Mouse (Mus musculus): ENCODE measurements around the gene Ltb. TPM values are rescaled to one million over a fixed set of nuclear protein-coding genes. Genes with fewer than 3 reads are reported as not detected.

Ltb gene
- polyA plus RNA-seq, 1 experiment from 2014 or later, result 0.53 TPM

- Histone ChIP-seq H3K9ac (no peak overlapping the region), H3K4me2 (no peak overlapping the region), H3K9me3 (replicated peaks) (no peaks in the 10 kb centered on the region), H3K36me3 (peaks cover 100% of the 10 kb centered on the region), H3K4me3 (replicated peaks) (no peak overlapping the region), H3K4me1 (replicated peaks) (peaks cover 17% of the 10 kb centered on the region), H3K27ac (no peak overlapping the region), H3K27me3 (no peaks in the 10 kb centered on the region)
- no peak for DNase-seq
- 80% methylated on average over 8 of the region's 8 CpGs for WGBS (ENCODE audit: insufficient replicate concordance)
- ATAC-seq (ENCODE audit: low read depth), result no peak
Measured at GRCm38 (mm10) chr17:35157254-35157653, 37.0 kb upstream of the Ltb start.

DNA sequence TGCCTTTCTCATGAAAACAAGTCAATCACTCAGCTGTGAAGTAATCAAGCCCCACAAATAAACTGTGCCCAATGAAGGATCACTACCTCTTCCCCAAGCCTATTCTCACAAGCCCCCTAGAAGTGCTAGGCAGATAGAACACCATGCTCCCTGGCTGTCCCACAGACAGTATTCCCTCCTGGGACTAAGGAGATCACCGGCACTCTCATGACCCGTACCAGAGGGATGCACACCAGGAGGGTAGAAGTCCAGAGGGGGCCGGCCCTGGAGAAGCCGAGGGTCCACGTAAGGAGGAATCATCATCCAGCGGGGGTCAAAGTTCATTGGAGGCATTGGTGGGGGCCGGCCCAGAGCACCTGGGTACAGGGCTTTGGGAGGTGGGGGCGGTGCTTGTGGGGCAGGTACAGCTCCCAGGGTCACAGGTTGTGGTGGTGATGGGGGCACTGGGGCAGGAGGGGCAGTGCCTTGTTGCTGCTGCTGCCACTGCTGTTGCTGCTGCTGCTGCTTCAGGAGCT, 36.5 kb upstream of the Ltb start:
- H3K9ac ChIP-seq, result no peak overlapping the region
- ATAC-seq (ENCODE audit: low read depth) (no peak), DNase-seq (no peak)
- no peaks in the 10 kb centered on the region for H3K27me3 ChIP-seq
- H3K4me2 ChIP-seq, result no peak overlapping the region
- H3K27ac ChIP-seq, result no peak overlapping the region
- no peak overlapping the region for H3K4me3 ChIP-seq (replicated peaks)
- peaks cover 21% of the 10 kb centered on the region for H3K4me1 ChIP-seq (replicated peaks)
- no peaks in the 10 kb centered on the region for H3K9me3 ChIP-seq (replicated peaks)
- WGBS (ENCODE audit: insufficient replicate concordance), result 87% methylated on average over 8 of the region's 8 CpGs
- peaks cover 100% of the 10 kb centered on the region for H3K36me3 ChIP-seq

- H3K4me2 ChIP-seq, result no peak overlapping the region
- H3K4me1 ChIP-seq (replicated peaks), result peaks cover 33% of the 10 kb centered on the region
- H3K9ac ChIP-seq, result no peak overlapping the region
- DNase-seq (no peak), ATAC-seq (ENCODE audit: low read depth) (no peak)
- H3K4me3 ChIP-seq (replicated peaks), result no peak overlapping the region
- WGBS (ENCODE audit: insufficient replicate concordance), result 84% methylated on average over 16 of the region's 16 CpGs
- H3K9me3 ChIP-seq (replicated peaks), result no peaks in the 10 kb centered on the region
- H3K36me3 ChIP-seq, result peaks cover 90% of the 10 kb centered on the region
- H3K27me3 ChIP-seq, result no peaks in the 10 kb centered on the region
- no peak overlapping the region for H3K27ac ChIP-seq
Measured at GRCm38 (mm10) chr17:35158850-35159593, 35.2 kb upstream of the Ltb start.

DNA sequence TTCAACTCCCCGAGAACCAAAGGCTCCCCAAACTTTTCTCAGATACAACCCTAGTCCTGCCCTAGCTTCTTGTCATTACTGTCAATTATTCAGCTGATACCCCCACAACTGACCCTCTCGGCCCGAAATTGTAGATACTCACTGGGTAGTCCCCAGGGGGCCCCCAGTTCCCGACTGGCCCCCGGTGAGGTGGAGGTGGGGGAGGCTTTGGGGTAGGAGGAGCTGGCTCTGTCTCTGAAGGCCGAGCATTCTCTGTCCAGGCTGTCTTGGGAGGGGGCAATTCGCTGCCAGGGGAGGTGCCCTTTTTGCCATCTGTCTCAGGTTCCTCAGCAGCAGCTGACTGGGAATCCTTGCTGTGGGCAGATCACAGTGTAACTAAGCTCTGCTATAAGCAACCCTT, 34.6 kb upstream of the Ltb start:
- H3K27me3 ChIP-seq, result no peaks in the 10 kb centered on the region
- no peak overlapping the region for H3K4me2 ChIP-seq
- ATAC-seq (ENCODE audit: low read depth), result no peak
- 83% methylated on average over 7 of the region's 7 CpGs for WGBS (ENCODE audit: insufficient replicate concordance)
- peaks cover 84% of the 10 kb centered on the region for H3K36me3 ChIP-seq
- H3K4me3 ChIP-seq (replicated peaks), result no peak overlapping the region
- H3K27ac ChIP-seq, result no peak overlapping the region
- H3K9me3 ChIP-seq (replicated peaks), result no peaks in the 10 kb centered on the region
- no peak overlapping the region for H3K9ac ChIP-seq
- peaks cover 32% of the 10 kb centered on the region for H3K4me1 ChIP-seq (replicated peaks)
- DNase-seq, result no peak

DNA sequence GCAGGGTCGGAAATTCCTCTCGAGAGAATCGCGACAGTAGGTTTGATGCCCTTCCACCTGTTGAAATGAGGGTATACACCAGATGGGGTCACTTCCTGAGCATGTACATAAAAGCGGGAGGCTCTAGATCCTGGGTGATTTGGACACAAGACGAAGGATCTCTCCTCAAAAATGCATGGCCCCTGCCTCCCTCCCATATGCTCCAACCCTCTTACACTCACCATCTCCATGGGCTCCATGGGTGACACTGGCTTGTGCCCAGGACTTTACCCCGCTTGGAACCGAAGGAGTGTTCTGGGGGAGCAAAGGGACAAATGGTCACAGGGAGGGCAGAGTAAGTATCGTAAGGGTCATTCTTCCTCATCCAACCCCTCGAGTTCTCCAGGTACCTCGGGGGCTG, 32.8 kb upstream of the Ltb start:
- ATAC-seq (ENCODE audit: low read depth) (no peak), DNase-seq (no peak)
- Histone ChIP-seq H3K9ac (no peak overlapping the region), H3K4me1 (replicated peaks) (peaks cover 40% of the 10 kb centered on the region), H3K27ac (no peak overlapping the region), H3K9me3 (replicated peaks) (no peaks in the 10 kb centered on the region), H3K4me2 (peak overlapping the region; percentile 16; the same call in 1 of the 2 replicates), H3K4me3 (replicated peaks) (no peak overlapping the region), H3K36me3 (peaks cover 66% of the 10 kb centered on the region), H3K27me3 (no peaks in the 10 kb centered on the region)
- WGBS (ENCODE audit: insufficient replicate concordance), result 83% methylated on average over 11 of the region's 11 CpGs

- H3K27me3 ChIP-seq, result no peaks in the 10 kb centered on the region
- H3K36me3 ChIP-seq, result peaks cover 59% of the 10 kb centered on the region
- H3K27ac ChIP-seq, result peak overlapping the region; percentile 18; the same call in 1 of the 2 replicates
- H3K4me1 ChIP-seq (replicated peaks), result peaks cover 42% of the 10 kb centered on the region
- peak overlapping the region; percentile 100 for H3K9ac ChIP-seq
- no peak for ATAC-seq (ENCODE audit: low read depth)
- peak overlapping the region; percentile 97 for H3K4me3 ChIP-seq (replicated peaks)
- no peak for DNase-seq
- no peaks in the 10 kb centered on the region for H3K9me3 ChIP-seq (replicated peaks)
- 76% methylated on average over 14 of the region's 14 CpGs for WGBS (ENCODE audit: insufficient replicate concordance)
- H3K4me2 ChIP-seq, result peak overlapping the region; percentile 90
Measured at GRCm38 (mm10) chr17:35162121-35162520, 32.1 kb upstream of the Ltb start.

- Histone ChIP-seq H3K36me3 (peaks cover 53% of the 10 kb centered on the region), H3K4me2 (peak overlapping the region; percentile 90), H3K27ac (0 out of 2 replicates have a peak overlapping the region, but pooled peaks have one; percentile 10), H3K4me3 (replicated peaks) (peak overlapping the region; percentile 97), H3K27me3 (no peaks in the 10 kb centered on the region), H3K9me3 (replicated peaks) (no peaks in the 10 kb centered on the region), H3K4me1 (replicated peaks) (peaks cover 42% of the 10 kb centered on the region), H3K9ac (peak overlapping the region; percentile 100)
- DNase-seq (no peak), ATAC-seq (ENCODE audit: low read depth) (no peak)
- WGBS (ENCODE audit: insufficient replicate concordance), result 61% methylated on average over 12 of the region's 12 CpGs
Measured at GRCm38 (mm10) chr17:35162730-35163129, 31.5 kb upstream of the Ltb start.

DNA sequence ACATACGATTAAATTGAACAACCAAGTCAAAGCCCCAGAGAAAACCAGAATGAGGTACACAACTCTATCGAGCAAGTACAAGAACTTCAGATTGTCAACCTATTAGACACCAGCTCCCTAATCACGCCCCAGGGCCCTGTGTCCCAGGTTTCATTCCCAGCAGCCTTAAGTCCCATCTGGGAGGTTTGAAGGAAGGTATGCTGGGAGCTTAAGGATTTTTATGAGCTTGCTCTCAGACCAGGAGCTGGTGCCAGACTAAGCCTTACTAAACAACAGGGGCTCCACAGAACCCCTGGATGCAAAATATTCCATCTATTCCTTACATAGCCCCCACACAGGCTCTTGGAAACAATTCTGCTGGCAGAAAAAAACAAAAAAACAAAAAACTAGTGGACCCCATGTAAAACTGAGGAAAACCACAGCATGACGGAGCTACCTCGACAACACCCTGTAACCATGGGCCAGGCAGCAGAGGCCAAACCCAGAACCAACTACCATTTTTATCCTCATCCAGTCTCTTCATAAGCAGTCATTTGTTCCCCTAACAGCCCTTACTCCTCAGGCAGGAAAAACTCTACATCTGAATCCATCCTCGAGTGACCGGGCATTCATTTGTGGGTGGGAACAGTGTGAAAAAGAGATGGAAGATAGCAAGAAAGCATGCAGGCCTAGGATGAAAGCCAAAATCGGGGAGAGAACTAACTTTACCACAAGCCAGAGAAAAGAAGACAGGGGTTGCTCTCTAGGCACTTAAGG, 30.7 kb upstream of the Ltb start:
- peaks cover 42% of the 10 kb centered on the region for H3K4me1 ChIP-seq (replicated peaks)
- peak overlapping the region; percentile 90 for H3K4me2 ChIP-seq
- peak overlapping the region; percentile 100 for H3K9ac ChIP-seq
- 10% methylated on average over 8 of the region's 8 CpGs for WGBS (ENCODE audit: insufficient replicate concordance)
- peak overlapping the region; percentile 97 for H3K4me3 ChIP-seq (replicated peaks)
- H3K36me3 ChIP-seq, result peaks cover 46% of the 10 kb centered on the region
- H3K9me3 ChIP-seq (replicated peaks), result no peaks in the 10 kb centered on the region
- no peak for ATAC-seq (ENCODE audit: low read depth)
- H3K27ac ChIP-seq, result peak overlapping the region; percentile 93
- DNase-seq, result no peak
- H3K27me3 ChIP-seq, result no peaks in the 10 kb centered on the region

DNA sequence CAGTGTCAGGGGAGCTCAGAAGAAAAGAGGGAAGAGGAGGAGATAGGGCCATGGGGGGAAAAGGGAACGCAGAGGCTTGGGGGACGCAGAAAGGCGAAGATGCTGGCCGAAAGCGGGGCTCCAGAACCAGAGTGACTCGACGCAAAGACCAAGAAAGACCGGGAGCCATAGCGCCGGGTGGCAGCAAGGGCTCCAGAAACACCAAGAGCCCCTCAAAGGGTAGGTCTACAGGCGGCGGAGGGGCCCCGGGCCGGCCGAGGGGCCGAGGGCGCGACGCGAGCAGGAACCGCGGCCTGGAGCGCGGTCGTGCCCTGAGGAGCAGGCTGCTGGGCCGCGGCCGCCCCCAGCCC, 30.0 kb upstream of the Ltb start:
- H3K4me1 ChIP-seq (replicated peaks), result peaks cover 42% of the 10 kb centered on the region
- WGBS (ENCODE audit: insufficient replicate concordance), result 0% methylated on average over 28 of the region's 28 CpGs
- no peak for DNase-seq
- H3K36me3 ChIP-seq, result peaks cover 39% of the 10 kb centered on the region
- no peak for ATAC-seq (ENCODE audit: low read depth)
- H3K27ac ChIP-seq, result peak overlapping the region; percentile 93
- H3K4me3 ChIP-seq (replicated peaks), result peak overlapping the region; percentile 97
- no peaks in the 10 kb centered on the region for H3K9me3 ChIP-seq (replicated peaks)
- H3K27me3 ChIP-seq, result no peaks in the 10 kb centered on the region
- peak overlapping the region; percentile 90 for H3K4me2 ChIP-seq
- H3K9ac ChIP-seq, result peak overlapping the region; percentile 100

GRCm38 (mm10) chr17:35164568-35165450, 29.4 kb upstream of the Ltb start, which contains the start of gene Prrc2a:
Gene Prrc2a (minus strand): TSS chr17:35164897.
- WGBS (ENCODE audit: insufficient replicate concordance), result under 1% methylated on average over 74 of the region's 89 CpGs
- Histone ChIP-seq H3K27me3 (no peaks in the 10 kb centered on the region), H3K36me3 (peaks cover 33% of the 10 kb centered on the region), H3K9ac (peak within 1 kb of the TSS; percentile 100), H3K4me2 (peak within 1 kb of the TSS; percentile 90), H3K27ac (peak within 1 kb of the TSS; percentile 93), H3K4me1 (replicated peaks) (peaks cover 42% of the 10 kb centered on the region), H3K9me3 (replicated peaks) (no peaks in the 10 kb centered on the region), H3K4me3 (replicated peaks) (peak within 1 kb of the TSS; percentile 97)
- DNase-seq (peak; percentile 95), ATAC-seq (ENCODE audit: low read depth) (peak; percentile 93)

Measured in liver, embryonic 13.5 days (tissue).